8 mouse cellular contexts compared by ENCODE assay signal in the genomic region with DNA sequence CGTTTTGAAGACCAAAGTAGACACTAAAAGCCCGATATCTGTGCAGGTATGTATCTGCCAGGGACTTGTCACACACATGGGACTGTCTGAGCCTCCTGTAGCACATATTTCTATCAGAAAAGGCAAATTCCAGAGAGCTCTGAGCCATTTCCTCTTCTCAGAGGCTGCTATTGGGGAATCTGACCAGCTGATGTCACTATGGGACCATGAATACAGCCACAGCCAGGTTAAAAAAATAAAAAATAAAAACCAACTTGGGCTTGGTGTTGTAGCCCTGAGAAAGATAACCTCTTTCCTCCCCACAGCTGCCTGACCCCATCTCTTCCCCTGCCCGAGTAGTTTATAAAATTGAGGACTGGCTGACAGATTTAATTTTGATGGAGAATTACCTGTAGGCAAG. TPM values are rescaled to one million over a fixed set of nuclear protein-coding genes. Genes with fewer than 3 reads are reported as not detected.
DNase-seq lines count a peak whose midpoint lies in the region.

No protein-coding gene starts in this region.

- DNase-seq in adrenal gland, postnatal 10 days, result peak; percentile 38
- DNase-seq in adrenal gland, postnatal 4 days (ENCODE audit: low spot score in 2 of 2), result no peak
- peak; percentile 45 to 53 for DNase-seq in left cerebral cortex, adult 18-20 months (ENCODE audit: low spot score in 2 of 2)
- DNase-seq in left cerebral cortex, adult 8-10 months (ENCODE audit: low spot score in 2 of 2), result no peak
- peak; percentile 21 for DNase-seq in embryo, embryonic 9.5 days (ENCODE audit: extremely low spot score)
- DNase-seq in layer of hippocampus, postnatal 14 days (ENCODE audit: low spot score in 2 of 2), result peak; percentile 53 to 63
- DNase-seq in retina, postnatal 1 day, result peak; percentile 37
- no peak for DNase-seq in thymus, postnatal 25 days

RNA-seq across cellular contexts. Expression of gene Eef1e1, which starts 31.2 kb away (rescaled TPM):
- 10 to 100 TPM; 24.9 to 33.8 TPM for total RNA-seq in adrenal gland, postnatal 10 days (2021)
- total RNA-seq in adrenal gland, postnatal 4 days (2021), result 10 to 100 TPM; 34.5 to 35.4 TPM
- 10 to 100 TPM; 31.1 to 32.7 TPM for total RNA-seq in left cerebral cortex, adult 18-20 months (2021)
- total RNA-seq in left cerebral cortex, adult 8-10 months (2022), result 10 to 100 TPM; 20.4 to 33.1 (median 31.2) TPM
- 10 to 100 TPM; 31.5 to 32.0 TPM for total RNA-seq in layer of hippocampus, postnatal 14 days (2021)

RNA-seq across cellular contexts. Expression of gene Bloc1s5, which starts 55.1 kb away (rescaled TPM):
- total RNA-seq in adrenal gland, postnatal 10 days (2021), result 10 to 100 TPM; 20.0 to 25.0 TPM
- total RNA-seq in adrenal gland, postnatal 4 days (2021), result 10 to 100 TPM; 22.3 to 23.9 TPM
- total RNA-seq in left cerebral cortex, adult 18-20 months (2021), result 10 to 100 TPM; 11.9 to 12.1 TPM
- 10 to 100 TPM; 10.4 to 13.1 (median 11.9) TPM for total RNA-seq in left cerebral cortex, adult 8-10 months (2022)
- 1 to 10 TPM; 6.0 to 9.1 TPM for total RNA-seq in layer of hippocampus, postnatal 14 days (2021)

Comparison
In these comparisons a context has a peak if more than half of its experiments do, and no peak if none do; other contexts are left out.
1. DNase-seq: peak in adrenal gland, postnatal 10 days (single experiment), left cerebral cortex, adult 18-20 months (2 of 2), embryo, embryonic 9.5 days (single experiment), layer of hippocampus, postnatal 14 days (2 of 2) and retina, postnatal 1 day (single experiment); none in adrenal gland, postnatal 4 days (0 of 2), left cerebral cortex, adult 8-10 months (0 of 2) and thymus, postnatal 25 days (single experiment).